Mouse (Mus musculus) embryonic facial prominence, embryonic 12.5 days (tissue): ENCODE results near the gene Adcy6. TPM values are rescaled to one million over a fixed set of nuclear protein-coding genes. Genes with fewer than 3 reads are reported as not detected.

Experiments
- ATAC-seq: fragments of 200-750 bp; cut with Nextera tagmentation; 2 replicates; pipeline ENCODE4 v1.8.0; 2017; ENCODE audit not compliant: insufficient number of reproducible peaks, insufficient read depth, low FRiP score, low TSS enrichment
- H3K27ac ChIP-seq: fragments of 300-500 bp; sonication (generic); 2 replicates; pipeline ENCODE4 v1.5.1; 2016; ENCODE audit warnings: mild to moderate bottlenecking
- H3K27me3 ChIP-seq: fragments of 300-500 bp; sonication (generic); 2 replicates; pipeline ENCODE4 v1.6.1; 2016; ENCODE audit warnings: mild to moderate bottlenecking, moderate library complexity
- H3K36me3 ChIP-seq: fragments of 300-500 bp; sonication (generic); 2 replicates; pipeline ENCODE4 v1.6.1; 2016; ENCODE audit warnings: mild to moderate bottlenecking
- H3K4me1 ChIP-seq: fragments of 300-500 bp; sonication (generic); 2 replicates; pipeline ENCODE4 v1.6.1; 2016
- H3K4me2 ChIP-seq: fragments of 300-500 bp; sonication (generic); replicated peaks from 2 replicates; pipeline ENCODE4 v1.6.1; 2016; ENCODE audit warnings: mild to moderate bottlenecking, moderate library complexity
- H3K4me3 ChIP-seq: fragments of 300-500 bp; sonication (generic); 2 replicates; pipeline ENCODE4 v1.5.1; 2016; ENCODE audit warnings: mild to moderate bottlenecking
- H3K9ac ChIP-seq: fragments of 300-500 bp; sonication (generic); 2 replicates; pipeline ENCODE4 v1.6.1; 2016; ENCODE audit warnings: mild to moderate bottlenecking, moderate library complexity
- H3K9me3 ChIP-seq: fragments of 300-500 bp; sonication (generic); 2 replicates; pipeline ENCODE4 v1.6.1; 2016; ENCODE audit warnings: mild to moderate bottlenecking, moderate library complexity
- WGBS: fragments of 180-500 bp; shearing (Covaris S2); methylation state at CpG from one replicate; pipeline ENCODE4 v1.1.7; 2016; 5-methylcytosine and 5-hydroxymethylcytosine counted together
- polyA plus RNA-seq: library from polyadenylated mRNA; unstranded; fragments of >200 nt; fragmentation: Nextera tagmentation; extraction: Ambion mirVana; gene quantifications from 2 replicates; pipeline ENCODE4 v1.2.1, GENCODE M21; 2016

Adcy6 gene
- polyA plus RNA-seq, 1 experiment from 2014 or later: 18.7 TPM

DNA sequence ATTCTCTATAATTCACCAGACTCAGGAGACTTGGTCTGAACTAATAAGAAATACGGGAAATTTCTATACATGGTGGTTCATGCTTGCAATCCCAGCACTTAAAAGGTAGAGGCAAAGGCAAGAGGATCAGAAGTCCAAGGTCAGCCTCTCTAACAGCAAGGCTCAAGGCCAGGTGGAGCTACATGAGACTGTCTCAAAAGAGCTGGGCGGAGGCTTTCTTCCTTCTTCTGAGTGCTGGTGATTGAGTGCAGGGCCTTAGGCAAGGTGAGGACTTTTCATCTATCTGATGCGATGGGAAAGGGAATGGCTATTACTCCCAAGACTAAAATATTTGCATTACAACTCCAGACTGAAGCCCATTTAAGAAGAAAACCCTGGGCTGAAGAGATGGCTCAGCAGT is 64.7 kb downstream of the Adcy6 start:
- no peak for ATAC-seq
- Histone ChIP-seq H3K4me3 (no peak overlapping the region), H3K27ac (no peak overlapping the region), H3K27me3 (no peaks in the 10 kb centered on the region), H3K4me2 (no peak overlapping the region), H3K9me3 (no peaks in the 10 kb centered on the region), H3K4me1 (no peaks in the 10 kb centered on the region), H3K36me3 (peaks cover 67% of the 10 kb centered on the region), H3K9ac (no peak overlapping the region)
- 95% methylated on average over 3 of the region's 3 CpGs for WGBS

DNA sequence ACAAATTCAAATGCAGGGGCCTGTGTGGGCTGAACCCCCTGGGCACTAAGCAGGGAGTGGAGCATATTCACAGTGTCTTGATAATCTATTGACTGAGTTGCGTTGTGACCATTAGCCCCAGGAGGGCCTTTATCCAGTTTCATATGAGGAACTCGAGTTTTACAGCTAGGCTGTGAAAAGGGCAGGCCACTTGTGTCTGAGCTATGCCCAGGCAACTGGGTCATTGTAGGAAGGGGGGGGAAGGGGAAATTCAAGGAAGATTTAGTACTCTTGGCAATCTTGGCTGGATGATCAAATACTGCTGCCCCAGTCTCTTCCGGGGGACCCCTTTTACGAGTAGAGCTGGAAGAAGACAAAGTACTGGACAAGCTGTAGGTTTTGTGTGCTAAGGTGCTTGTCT is 66.5 kb downstream of the Adcy6 start:
- Histone ChIP-seq H3K9me3 (no peaks in the 10 kb centered on the region), H3K4me2 (no peak overlapping the region), H3K9ac (no peak overlapping the region), H3K27ac (no peak overlapping the region), H3K27me3 (no peaks in the 10 kb centered on the region), H3K36me3 (peaks cover 63% of the 10 kb centered on the region), H3K4me1 (no peaks in the 10 kb centered on the region), H3K4me3 (no peak overlapping the region)
- 86% methylated on average over 4 of the region's 4 CpGs for WGBS
- no peak for ATAC-seq

GRCm38 (mm10) chr15:98541064-98541463 is 68.8 kb downstream of the Adcy6 start:
- Histone ChIP-seq H3K9me3 (no peaks in the 10 kb centered on the region), H3K27ac (no peak overlapping the region), H3K27me3 (no peaks in the 10 kb centered on the region), H3K4me2 (no peak overlapping the region), H3K36me3 (peaks cover 51% of the 10 kb centered on the region), H3K4me3 (no peak overlapping the region), H3K9ac (no peak overlapping the region), H3K4me1 (no peaks in the 10 kb centered on the region)
- WGBS: 93% methylated on average over 6 of the region's 6 CpGs
- ATAC-seq: no peak

Other genes with a start within 250 kb of the Adcy6 start
- 0.10 TPM in 1 of 2 replicates, not detected in the other for gene Olfr283, start 229.1 kb downstream of the Adcy6 start, polyA plus RNA-seq
- gene Olfr282, start 178.9 kb downstream of the Adcy6 start, polyA plus RNA-seq: not detected in 2 replicates
- gene Olfr281, start 157.5 kb downstream of the Adcy6 start, polyA plus RNA-seq: 0.05 TPM in 1 of 2 replicates, not detected in the other
- gene OR5BS1P, start 140.2 kb downstream of the Adcy6 start, polyA plus RNA-seq: not detected in 2 replicates
- not detected in 2 replicates for gene Lalba, start 127.4 kb downstream of the Adcy6 start, polyA plus RNA-seq
- gene Olfr279, start 117.7 kb downstream of the Adcy6 start, polyA plus RNA-seq: 0.12 TPM in 1 of 2 replicates, not detected in the other
- gene Kansl2, start 75.8 kb downstream of the Adcy6 start, polyA plus RNA-seq: 175 and 177 TPM in 2 replicates
- gene Ccnt1, start 39.2 kb downstream of the Adcy6 start, polyA plus RNA-seq: 58.0 and 58.9 TPM in 2 replicates
- gene 4930415O20Rik, start 39.1 kb downstream of the Adcy6 start, polyA plus RNA-seq: not detected in 2 replicates
- gene Cacnb3, start 20.8 kb upstream of the Adcy6 start, polyA plus RNA-seq: 64.5 and 72.8 TPM in 2 replicates
- gene Ddx23, start 52.8 kb upstream of the Adcy6 start, polyA plus RNA-seq: 28.8 and 29.8 TPM in 2 replicates
- 0.57 and 0.91 TPM in 2 replicates for gene Rnd1, start 67.4 kb upstream of the Adcy6 start, polyA plus RNA-seq
- 1.1 and 1.2 TPM in 2 replicates for gene Ccdc65, start 98.1 kb upstream of the Adcy6 start, polyA plus RNA-seq
- 25.1 and 26.3 TPM in 2 replicates for gene Fkbp11, start 118.1 kb upstream of the Adcy6 start, polyA plus RNA-seq
- gene Arf3, start 153.1 kb upstream of the Adcy6 start, polyA plus RNA-seq: 51.2 and 52.1 TPM in 2 replicates
- 1.5 and 1.7 TPM in 2 replicates for gene Wnt10b, start 168.1 kb upstream of the Adcy6 start, polyA plus RNA-seq
- gene Wnt1, start 179.8 kb upstream of the Adcy6 start, polyA plus RNA-seq: 0.13 and 0.38 TPM in 2 replicates
- 0.04 TPM in 1 of 2 replicates, not detected in the other for gene Ddn, start 199.4 kb upstream of the Adcy6 start, polyA plus RNA-seq
- 85.9 and 87.1 TPM in 2 replicates for gene Prkag1, start 221.4 kb upstream of the Adcy6 start, polyA plus RNA-seq